Mouse (Mus musculus): Measurements from ENCODE around the gene Galnt6. TPM values are rescaled to one million over a fixed set of nuclear protein-coding genes. Genes with fewer than 3 reads are reported as not detected.

Gene Galnt6
- 0.89 and 1.4 TPM in 2 replicates for polyA plus RNA-seq (2015; fragmentation: Nextera tagmentation; extraction: Ambion mirVana)

GRCm38 (mm10) chr15:100729281-100729985 lies at the start of gene Galnt6:
Gene Galnt6 (minus strand): TSS chr15:100729376.

DNA sequence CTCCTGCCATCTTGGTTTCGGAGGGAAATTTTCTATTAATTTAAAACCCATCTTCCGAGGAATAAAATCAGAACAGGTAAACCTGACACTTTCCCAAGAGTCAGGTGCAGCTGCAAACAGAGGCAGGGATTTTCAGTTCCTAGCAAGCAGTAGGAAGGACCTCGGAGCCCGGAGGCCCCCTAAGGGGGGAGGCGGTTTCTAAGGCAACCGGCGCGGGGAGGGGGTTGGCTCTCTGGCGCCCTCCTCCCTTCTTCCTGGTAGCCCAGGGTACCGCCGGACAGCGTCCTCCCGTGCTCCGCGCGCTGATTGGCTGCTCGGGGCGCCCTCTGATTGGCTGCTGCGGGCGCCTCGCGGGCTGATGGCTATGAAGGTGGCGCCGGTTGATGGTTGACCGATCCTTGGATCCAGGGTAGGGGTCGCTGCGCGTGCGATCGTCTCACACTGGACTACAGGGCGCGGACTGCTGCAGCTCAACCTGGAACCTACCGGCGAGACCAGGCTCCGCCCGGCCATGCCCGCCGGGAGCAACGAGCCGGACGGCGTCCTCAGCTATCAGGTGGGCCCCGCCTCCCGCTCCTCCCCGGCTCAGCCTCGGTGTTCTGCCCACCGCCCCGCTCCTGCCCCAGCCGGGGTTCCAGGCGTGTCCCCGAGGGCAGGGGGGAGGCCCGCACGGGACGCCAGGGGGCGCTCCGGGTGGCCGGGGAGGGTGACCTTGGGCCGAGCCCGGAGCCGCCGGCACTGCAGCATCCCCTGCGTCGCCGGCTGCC lies 32.4 kb upstream of the Galnt6 start, which contains the start of gene Slc4a8:
Gene Slc4a8, plus strand, starts transcription at position 329 of the 767 bp plus-strand sequence.

GRCm38 (mm10) chr15:100687430-100687971 lies 41.7 kb downstream of the Galnt6 start, which contains the start of gene Cela1:
Gene Cela1 (minus strand): TSS chr15:100687921.

GRCm38 (mm10) chr15:100669337-100669736 lies 59.8 kb downstream of the Galnt6 start, which contains the start of gene Bin2:
Gene Bin2 (minus strand): TSS chr15:100669553.

Small RNA genes within 50 kb of the gene (microRNA-seq; reads per million reads assigned to microRNA genes)
- gene Mir6961, result not detected

Other genes with a start within 250 kb of the Galnt6 start
- 27.6 and 28.0 TPM in 2 replicates for gene Csrnp2, start 233.9 kb downstream of the Galnt6 start, polyA plus RNA-seq (2015; fragmentation: Nextera tagmentation; extraction: Ambion mirVana)
- gene Tfcp2, start 177.4 kb downstream of the Galnt6 start, polyA plus RNA-seq (2015; fragmentation: Nextera tagmentation; extraction: Ambion mirVana), result 27.6 and 30.8 TPM in 2 replicates
- 32.2 and 33.4 TPM in 2 replicates for gene Pou6f1, start 129.4 kb downstream of the Galnt6 start, polyA plus RNA-seq (2015; fragmentation: Nextera tagmentation; extraction: Ambion mirVana)
- 149 and 155 TPM in 2 replicates for gene Dazap2, start 114.0 kb downstream of the Galnt6 start, polyA plus RNA-seq (2015; fragmentation: Nextera tagmentation; extraction: Ambion mirVana)
- gene Smagp, start 92.4 kb downstream of the Galnt6 start, polyA plus RNA-seq (2015; fragmentation: Nextera tagmentation; extraction: Ambion mirVana), result 4.0 and 5.0 TPM in 2 replicates
- 2.3 and 2.4 TPM in 2 replicates for gene Bin2, start 59.8 kb downstream of the Galnt6 start, polyA plus RNA-seq (2015; fragmentation: Nextera tagmentation; extraction: Ambion mirVana)
- gene Cela1, start 41.5 kb downstream of the Galnt6 start, polyA plus RNA-seq (2015; fragmentation: Nextera tagmentation; extraction: Ambion mirVana), result 3.2 and 3.4 TPM in 2 replicates
- gene Slc4a8, start 32.4 kb upstream of the Galnt6 start, polyA plus RNA-seq (2015; fragmentation: Nextera tagmentation; extraction: Ambion mirVana), result 26.7 and 28.3 TPM in 2 replicates
- 35.1 and 41.9 TPM in 2 replicates for gene Scn8a, start 140.5 kb upstream of the Galnt6 start, polyA plus RNA-seq (2015; fragmentation: Nextera tagmentation; extraction: Ambion mirVana)

Data from neural tube, postnatal 0 days (tissue).